Mouse (Mus musculus) ES-Bruce4 (cell line): ENCODE results near the gene Zfp524.

Experiments
- CTCF ChIP-seq: IDR thresholded peaks from one replicate; pipeline ENCODE4 v1.8.1; 2011; ENCODE audit warnings: low read depth, low read length
- EP300 ChIP-seq: IDR thresholded peaks from 2 replicates; pipeline ENCODE4 v1.6.1; 2011; ENCODE audit warnings: low read depth, low read length; ENCODE audit not compliant: insufficient read depth
- POLR2A ChIP-seq: IDR thresholded peaks from one replicate; pipeline ENCODE4 v1.8.1; 2011; ENCODE audit warnings: low read length; ENCODE audit not compliant: insufficient read depth

GRCm38 (mm10) chr7:5029543-5029942 lies 15.3 kb downstream of the Zfp524 start:
- TF ChIP-seq CTCF = no peak
- no peak for TF ChIP-seq EP300
- TF ChIP-seq POLR2A = no peak
